Mouse (Mus musculus): ENCODE measurements around the gene Fgfr1op. TPM values are rescaled to one million over a fixed set of nuclear protein-coding genes. Genes with fewer than 3 reads are reported as not detected.
"Not testable (repeated sequence)": the region's sequence is repeated elsewhere in the genome, so short reads cannot be mapped to it uniquely, and the experiment has no call there.

Gene Fgfr1op
- total and polyA plus RNA-seq, 3 experiments = 43.5 to 44.5 TPM; not detected in 1

- H3K27me3 ChIP-seq (ENCODE audit: control insufficient read depth in 1 of 2, insufficient read depth in 2 of 2, low read length in 2 of 2); H3K4me1 ChIP-seq (ENCODE audit: control insufficient read depth in 1 of 2, insufficient read depth in 2 of 2, low read length in 2 of 2); H3K36me3 ChIP-seq (ENCODE audit: control insufficient read depth in 1 of 2, insufficient read depth in 2 of 2, low read length in 2 of 2); H3K79me2 ChIP-seq (ENCODE audit: control insufficient read depth, insufficient read depth, low read length, poor library complexity); H3K9me3 ChIP-seq (replicated peaks; ENCODE audit: insufficient read depth, low read length): not testable (repeated sequence)
- peak; percentile 64 for DNase-seq (ENCODE audit: low read depth, low spot score)
- H3K27ac ChIP-seq (ENCODE audit: control insufficient read depth, low read depth, low read length) = peak within 1 kb of the TSS; percentile 26; the same call in 1 of the 2 replicates
- TF ChIP-seq HCFC1 (IDR thresholded peaks at IDR 0.05; ENCODE audit: low read depth, low read length) (peak; percentile 33; the same call in 1 of the 2 replicates), NELFE (IDR thresholded peaks at IDR 0.05; ENCODE audit: low read depth, low read length) (peak; percentile 43; the same call in 1 of the 2 replicates), POLR2A (IDR thresholded peaks at IDR 0.05; ENCODE audit: control insufficient read depth in 1 of 2, insufficient read depth in 1 of 2, low read depth in 1 of 2, low read length in 2 of 2, poor library complexity in 1 of 2) (peak; percentile 55; a peak in 2 of 4 replicates)
- peak within 1 kb of the TSS; percentile 72 for H3K9ac ChIP-seq (ENCODE audit: control insufficient read depth, low read depth, low read length, poor library complexity, severe bottlenecking)
- H3K4me3 ChIP-seq (ENCODE audit: control insufficient read depth in 1 of 2, insufficient read depth in 1 of 2, low read depth in 2 of 2, low read length in 2 of 2) = peak within 1 kb of the TSS; percentile 76 to 96
Measured at GRCm38 (mm10) chr17:8147439-8148316, 17.6 kb upstream of the Fgfr1op start, which contains the start of the genes Gm49673 and Rnaset2a. Gene Gm49673, minus strand, starts transcription at chr17:8147788. Gene Rnaset2a, minus strand, starts transcription at chr17:8148097.

DNA sequence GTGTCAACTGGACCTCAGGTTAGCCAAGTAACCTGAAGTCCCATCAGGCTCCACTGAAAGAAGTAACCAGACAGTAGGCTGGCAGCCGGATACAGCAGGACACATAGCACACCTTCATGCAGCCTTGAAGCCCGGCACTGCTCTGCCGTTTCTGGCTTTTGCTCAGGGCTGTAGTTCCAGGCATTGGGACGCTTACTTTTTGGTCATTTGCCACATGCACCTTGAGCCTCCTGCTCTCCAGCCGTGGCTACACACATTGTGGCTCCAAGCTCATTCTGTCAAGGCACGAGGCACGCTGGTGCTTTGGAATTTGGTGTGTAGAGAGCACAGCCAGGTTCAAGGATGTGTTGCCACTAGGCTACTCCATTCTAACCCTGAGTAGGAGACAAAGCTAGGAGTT, 10.3 kb upstream of the Fgfr1op start:
- not testable (repeated sequence) for H3K4me3 ChIP-seq (ENCODE audit: control insufficient read depth in 1 of 2, insufficient read depth in 1 of 2, low read depth in 2 of 2, low read length in 2 of 2); H3K27me3 ChIP-seq (ENCODE audit: control insufficient read depth in 1 of 2, insufficient read depth in 2 of 2, low read length in 2 of 2); H3K9me3 ChIP-seq (replicated peaks; ENCODE audit: insufficient read depth, low read length); H3K9ac ChIP-seq (ENCODE audit: control insufficient read depth, low read depth, low read length, poor library complexity, severe bottlenecking); H3K27ac ChIP-seq (ENCODE audit: control insufficient read depth, low read depth, low read length); H3K36me3 ChIP-seq (ENCODE audit: control insufficient read depth in 1 of 2, insufficient read depth in 2 of 2, low read length in 2 of 2); DNase-seq (ENCODE audit: low read depth, low spot score); H3K79me2 ChIP-seq (ENCODE audit: control insufficient read depth, insufficient read depth, low read length, poor library complexity); H3K4me1 ChIP-seq (ENCODE audit: control insufficient read depth in 1 of 2, insufficient read depth in 2 of 2, low read length in 2 of 2)

GRCm38 (mm10) chr17:8155982-8156381, 9.3 kb upstream of the Fgfr1op start:
- not testable (repeated sequence) for H3K79me2 ChIP-seq (ENCODE audit: control insufficient read depth, insufficient read depth, low read length, poor library complexity); H3K4me3 ChIP-seq (ENCODE audit: control insufficient read depth in 1 of 2, insufficient read depth in 1 of 2, low read depth in 2 of 2, low read length in 2 of 2); H3K27ac ChIP-seq (ENCODE audit: control insufficient read depth, low read depth, low read length); H3K4me1 ChIP-seq (ENCODE audit: control insufficient read depth in 1 of 2, insufficient read depth in 2 of 2, low read length in 2 of 2); DNase-seq (ENCODE audit: low read depth, low spot score); H3K36me3 ChIP-seq (ENCODE audit: control insufficient read depth in 1 of 2, insufficient read depth in 2 of 2, low read length in 2 of 2); H3K9ac ChIP-seq (ENCODE audit: control insufficient read depth, low read depth, low read length, poor library complexity, severe bottlenecking); H3K9me3 ChIP-seq (replicated peaks; ENCODE audit: insufficient read depth, low read length); H3K27me3 ChIP-seq (ENCODE audit: control insufficient read depth in 1 of 2, insufficient read depth in 2 of 2, low read length in 2 of 2)

- H3K27me3 ChIP-seq (ENCODE audit: control insufficient read depth in 1 of 2, insufficient read depth in 2 of 2, low read length in 2 of 2); H3K4me1 ChIP-seq (ENCODE audit: control insufficient read depth in 1 of 2, insufficient read depth in 2 of 2, low read length in 2 of 2); H3K79me2 ChIP-seq (ENCODE audit: control insufficient read depth, insufficient read depth, low read length, poor library complexity); DNase-seq (ENCODE audit: low read depth, low spot score); H3K9ac ChIP-seq (ENCODE audit: control insufficient read depth, low read depth, low read length, poor library complexity, severe bottlenecking); H3K4me3 ChIP-seq (ENCODE audit: control insufficient read depth in 1 of 2, insufficient read depth in 1 of 2, low read depth in 2 of 2, low read length in 2 of 2); H3K9me3 ChIP-seq (replicated peaks; ENCODE audit: insufficient read depth, low read length); H3K27ac ChIP-seq (ENCODE audit: control insufficient read depth, low read depth, low read length); H3K36me3 ChIP-seq (ENCODE audit: control insufficient read depth in 1 of 2, insufficient read depth in 2 of 2, low read length in 2 of 2): not testable (repeated sequence)
Measured at GRCm38 (mm10) chr17:8158627-8159026, 6.7 kb upstream of the Fgfr1op start.
